In the genomic region with DNA sequence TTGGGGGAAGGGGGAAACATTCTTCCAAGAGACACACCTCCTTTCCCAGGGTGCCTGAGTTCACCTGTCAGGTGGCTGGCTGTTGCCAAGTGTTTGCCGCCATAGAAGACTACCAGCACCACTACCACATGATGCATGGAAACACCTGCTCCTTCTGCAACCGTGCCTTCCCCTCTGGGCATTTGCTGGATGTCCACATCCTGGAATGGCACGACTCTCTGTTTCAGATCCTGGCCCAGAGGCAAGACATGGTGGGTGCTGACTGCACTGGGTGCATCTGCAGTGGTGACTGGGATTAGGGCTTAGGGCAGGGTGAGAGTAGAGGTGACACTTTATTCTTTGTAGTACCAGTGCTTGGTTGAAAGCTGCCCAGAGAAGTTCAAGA, we compare ENCODE assay signal across 9 mouse cellular contexts. TPM values are rescaled to one million over a fixed set of nuclear protein-coding genes. Genes with fewer than 3 reads are reported as not detected.
DNase-seq lines count a peak whose midpoint lies in the region; ATAC-seq and TF ChIP-seq lines count a peak whose summit lies in the region.
"Had no signal": no experiment of that assay in that cellular context is flagged by ENCODE, and none has a peak within 500 bp of the region (broad histone marks: within the 10 kb centered on the region; RNA-seq: fewer than 3 reads in every experiment).

No protein-coding gene starts in this region.

- ATAC-seq in kidney, embryonic 15.5 days (replicated peaks; ENCODE audit: low FRiP score), result no peak
- ATAC-seq in embryonic facial prominence, embryonic 11.5 days (replicated peaks; ENCODE audit: insufficient number of reproducible peaks, low FRiP score, low TSS enrichment, low read depth), result no peak
- 0 out of 2 replicates have a peak, but pooled peaks have one; percentile 5 for ATAC-seq in hindbrain, postnatal 0 days
- no peak for ATAC-seq in activated CD4-positive, CD25-positive, alpha-beta regulatory T cell, adult 4 months

- TF ChIP-seq POLR2A in myocyte (IDR thresholded peaks at IDR 0.05; ENCODE audit: insufficient read length, low read depth), result no peak

- peak overlapping the region; percentile 82 for H3K4me2 ChIP-seq in kidney, embryonic 15.5 days
- H3K4me2 ChIP-seq in embryonic facial prominence, embryonic 11.5 days (ENCODE audit: low read depth, low read length), result peak overlapping the region; percentile 79
- peak overlapping the region; percentile 77 for H3K4me2 ChIP-seq in hindbrain, postnatal 0 days (ENCODE audit: low read depth, low read length)
- H3K4me2 ChIP-seq in myocyte (ENCODE audit: low read depth), result peak overlapping the region; percentile 75

- no peaks in the 10 kb centered on the region for H3K9me3 ChIP-seq in kidney, embryonic 15.5 days (replicated peaks)
- no peaks in the 10 kb centered on the region for H3K9me3 ChIP-seq in embryonic facial prominence, embryonic 11.5 days (replicated peaks; ENCODE audit: control insufficient read depth, low read length)
- no peaks in the 10 kb centered on the region for H3K9me3 ChIP-seq in hindbrain, postnatal 0 days (ENCODE audit: low read length)

- 0 out of 2 replicates have a peak overlapping the region, but pooled peaks have one; percentile 95 for H3K27ac ChIP-seq in kidney, embryonic 15.5 days
- no peak overlapping the region for H3K27ac ChIP-seq in embryonic facial prominence, embryonic 11.5 days (replicated peaks; ENCODE audit: low read depth, low read length)
- H3K27ac ChIP-seq in hindbrain, postnatal 0 days, result no peak overlapping the region

- peak overlapping the region; percentile 89; the same call in 1 of the 2 replicates for H3K9ac ChIP-seq in kidney, embryonic 15.5 days
- H3K9ac ChIP-seq in embryonic facial prominence, embryonic 11.5 days (replicated peaks; ENCODE audit: low read length), result no peak overlapping the region
- peak overlapping the region; percentile 77 for H3K9ac ChIP-seq in hindbrain, postnatal 0 days (replicated peaks; ENCODE audit: low read length)

- peaks cover 31% of the 10 kb centered on the region for H3K36me3 ChIP-seq in kidney, embryonic 15.5 days
- peaks cover 4% of the 10 kb centered on the region; the same call in 1 of the 2 replicates for H3K36me3 ChIP-seq in embryonic facial prominence, embryonic 11.5 days (replicated peaks; ENCODE audit: control insufficient read depth, insufficient read depth, low read depth, low read length)
- peaks cover 14% of the 10 kb centered on the region for H3K36me3 ChIP-seq in hindbrain, postnatal 0 days (ENCODE audit: insufficient read depth, low read length)
- H3K36me3 ChIP-seq in myocyte (ENCODE audit: control insufficient read depth, insufficient read depth), result no peaks in the 10 kb centered on the region

- no peak for TF ChIP-seq CTCF in hindbrain, postnatal 0 days (IDR thresholded peaks at IDR 0.05; ENCODE audit: low read depth)

- peaks cover 11% of the 10 kb centered on the region for H3K79me2 ChIP-seq in myocyte (ENCODE audit: control insufficient read depth, insufficient read depth)

- H3K27me3 ChIP-seq in kidney, embryonic 15.5 days, result no peaks in the 10 kb centered on the region
- no peaks in the 10 kb centered on the region for H3K27me3 ChIP-seq in embryonic facial prominence, embryonic 11.5 days (ENCODE audit: control insufficient read depth, insufficient read depth, low read length)
- H3K27me3 ChIP-seq in hindbrain, postnatal 0 days (ENCODE audit: insufficient read depth, low read length), result no peaks in the 10 kb centered on the region
- no peaks in the 10 kb centered on the region for H3K27me3 ChIP-seq in myocyte (ENCODE audit: control insufficient read depth, insufficient read depth, insufficient read length)

- H3ac ChIP-seq in myocyte (ENCODE audit: control insufficient read depth, insufficient read length), result no peak overlapping the region

- peak overlapping the region; percentile 91 for H3K4me3 ChIP-seq in kidney, embryonic 15.5 days (replicated peaks)
- peak overlapping the region; percentile 89 for H3K4me3 ChIP-seq in embryonic facial prominence, embryonic 11.5 days (ENCODE audit: low read depth, low read length)
- peak overlapping the region; percentile 62 for H3K4me3 ChIP-seq in hindbrain, postnatal 0 days (ENCODE audit: low read length)
- peak overlapping the region; percentile 62 for H3K4me3 ChIP-seq in myocyte

- peaks cover 21% of the 10 kb centered on the region for H3K4me1 ChIP-seq in kidney, embryonic 15.5 days
- no peaks in the 10 kb centered on the region; the same call in 1 of the 2 replicates for H3K4me1 ChIP-seq in embryonic facial prominence, embryonic 11.5 days (ENCODE audit: control insufficient read depth, insufficient read depth, low read length)
- peaks cover 7% of the 10 kb centered on the region for H3K4me1 ChIP-seq in hindbrain, postnatal 0 days (ENCODE audit: insufficient read depth, low read length)

- WGBS in kidney, embryonic 15.5 days, result 59% methylated on average over 3 of the region's 3 CpGs
- WGBS in embryonic facial prominence, embryonic 11.5 days, result 50% methylated on average over 3 of the region's 3 CpGs
- 51% methylated on average over 3 of the region's 3 CpGs for WGBS in hindbrain, postnatal 0 days

- DNase-seq in kidney, postnatal 14 days, result no peak
- no peak for DNase-seq in embryonic facial prominence, embryonic 11.5 days (ENCODE audit: low spot score)
- DNase-seq in hindbrain, postnatal 0 days (ENCODE audit: low spot score), result no peak
- no peak for DNase-seq in left cerebral cortex, adult 18-20 months (ENCODE audit: low spot score in 2 of 2)
- DNase-seq in right cerebral cortex, postnatal 4 days, result no peak

TF ChIP-seq in myocyte, 11 proteins besides CTCF, POLR2A, EP300 and RAD21 (continues in another document):
- TF ChIP-seq TCF12 (IDR thresholded peaks at IDR 0.05; ENCODE audit: insufficient read depth, poor library complexity, severe bottlenecking) (no peak), USF1 (IDR thresholded peaks at IDR 0.05; ENCODE audit: low read depth) (no peak), MAX (IDR thresholded peaks at IDR 0.05; ENCODE audit: low read depth) (no peak), TCF3 (IDR thresholded peaks at IDR 0.05; ENCODE audit: insufficient read length, low read depth) (no peak), E2F4 (IDR thresholded peaks at IDR 0.05; ENCODE audit: insufficient read depth) (no peak), CEBPB (IDR thresholded peaks at IDR 0.05; ENCODE audit: insufficient read depth, poor library complexity, severe bottlenecking) (no peak), REST (IDR thresholded peaks at IDR 0.05; ENCODE audit: insufficient read depth, insufficient read length) (no peak), MYOG (IDR thresholded peaks at IDR 0.05; ENCODE audit: control insufficient read depth in 1 of 3, insufficient read depth in 1 of 3, insufficient read length in 2 of 3, low read depth in 2 of 3) (no peak), POLR2AphosphoS2 (IDR thresholded peaks at IDR 0.05; ENCODE audit: insufficient read length, low read depth) (no peak), SRF (IDR thresholded peaks at IDR 0.05; ENCODE audit: control insufficient read depth, insufficient read length, low read depth) (no peak)

RNA-seq across cellular contexts. Expression of gene Tubgcp2, which starts 0.7 kb away (rescaled TPM):
- 52.6 and 58.0 TPM in 2 replicates for polyA plus RNA-seq in kidney, embryonic 15.5 days (2015; fragmentation: Nextera tagmentation; extraction: Ambion mirVana)
- polyA plus RNA-seq in embryonic facial prominence, embryonic 11.5 days (2014; fragmentation: Nextera tagmentation; extraction: Ambion mirVana), result 74.8 and 75.7 TPM in 2 replicates
- 61.7 and 63.7 TPM in 2 replicates for total RNA-seq in hindbrain, postnatal 0 days (2014; rRNA removed)
- polyA plus RNA-seq in hindbrain, postnatal 0 days (2015; fragmentation: Nextera tagmentation; extraction: Ambion mirVana), result 58.3 TPM in 2 replicates
- 22.1 TPM for polyA plus RNA-seq in myocyte (2012; fragmentation: generic; extraction: Trizol)
- 10 to 100 TPM; 22.2 to 23.0 TPM for polyA plus RNA-seq in activated CD4-positive, CD25-positive, alpha-beta regulatory T cell, adult 4 months (2017; shearing (Covaris generic))
- 10 to 100 TPM; 34.5 to 36.1 TPM for total RNA-seq in left cerebral cortex, adult 18-20 months (2021)

RNA-seq across cellular contexts. Expression of gene Zfp511, which starts 1.0 kb away (rescaled TPM):
- polyA plus RNA-seq in kidney, embryonic 15.5 days (2015; fragmentation: Nextera tagmentation; extraction: Ambion mirVana), result 38.3 and 40.4 TPM in 2 replicates
- 37.1 and 37.5 TPM in 2 replicates for polyA plus RNA-seq in embryonic facial prominence, embryonic 11.5 days (2014; fragmentation: Nextera tagmentation; extraction: Ambion mirVana)
- total RNA-seq in hindbrain, postnatal 0 days (2014; rRNA removed), result 23.3 and 42.9 TPM in 2 replicates
- 60.5 and 63.9 TPM in 2 replicates for polyA plus RNA-seq in hindbrain, postnatal 0 days (2015; fragmentation: Nextera tagmentation; extraction: Ambion mirVana)
- polyA plus RNA-seq in myocyte (2012; fragmentation: generic; extraction: Trizol), result 25.2 TPM
- polyA plus RNA-seq in activated CD4-positive, CD25-positive, alpha-beta regulatory T cell, adult 4 months (2017; shearing (Covaris generic)), result 10 to 100 TPM; 26.7 to 26.8 TPM
- 10 to 100 TPM; 22.2 to 26.3 TPM for total RNA-seq in left cerebral cortex, adult 18-20 months (2021)

RNA-seq across cellular contexts. Expression of gene Msx3, which starts 11.7 kb away (rescaled TPM):
- not detected in 2 replicates for polyA plus RNA-seq in kidney, embryonic 15.5 days (2015; fragmentation: Nextera tagmentation; extraction: Ambion mirVana)
- polyA plus RNA-seq in embryonic facial prominence, embryonic 11.5 days (2014; fragmentation: Nextera tagmentation; extraction: Ambion mirVana), result 2.5 and 3.9 TPM in 2 replicates
- total RNA-seq in hindbrain, postnatal 0 days (2014; rRNA removed), result 0.94 and 1.2 TPM in 2 replicates
- polyA plus RNA-seq in hindbrain, postnatal 0 days (2015; fragmentation: Nextera tagmentation; extraction: Ambion mirVana), result 1.9 and 2.0 TPM in 2 replicates
- polyA plus RNA-seq in myocyte (2012; fragmentation: generic; extraction: Trizol), result 0.05 TPM
- polyA plus RNA-seq in activated CD4-positive, CD25-positive, alpha-beta regulatory T cell, adult 4 months (2017; shearing (Covaris generic)), result not detected
- not detected for total RNA-seq in left cerebral cortex, adult 18-20 months (2021)
- total RNA-seq: gastrocnemius, postnatal 10 days had no signal

RNA-seq across cellular contexts. Expression of gene Adam8, which starts 44.8 kb away (rescaled TPM):
- polyA plus RNA-seq in kidney, embryonic 15.5 days (2015; fragmentation: Nextera tagmentation; extraction: Ambion mirVana), result 1.4 and 2.1 TPM in 2 replicates
- polyA plus RNA-seq in embryonic facial prominence, embryonic 11.5 days (2014; fragmentation: Nextera tagmentation; extraction: Ambion mirVana), result 1.2 and 1.7 TPM in 2 replicates
- 1.7 and 2.2 TPM in 2 replicates for total RNA-seq in hindbrain, postnatal 0 days (2014; rRNA removed)
- polyA plus RNA-seq in hindbrain, postnatal 0 days (2015; fragmentation: Nextera tagmentation; extraction: Ambion mirVana), result 0.48 and 0.57 TPM in 2 replicates
- polyA plus RNA-seq in myocyte (2012; fragmentation: generic; extraction: Trizol), result 2.3 TPM
- polyA plus RNA-seq in activated CD4-positive, CD25-positive, alpha-beta regulatory T cell, adult 4 months (2017; shearing (Covaris generic)), result 1 to 10 TPM; 9.6 to 9.9 TPM
- total RNA-seq in left cerebral cortex, adult 18-20 months (2021), result 1 to 10 TPM; 3.3 TPM

RNA-seq across cellular contexts. Expression of gene Caly, which starts 45.2 kb away (rescaled TPM):
- 1.4 and 2.1 TPM in 2 replicates for polyA plus RNA-seq in kidney, embryonic 15.5 days (2015; fragmentation: Nextera tagmentation; extraction: Ambion mirVana)
- 1.6 and 2.7 TPM in 2 replicates for polyA plus RNA-seq in embryonic facial prominence, embryonic 11.5 days (2014; fragmentation: Nextera tagmentation; extraction: Ambion mirVana)
- 422 and 452 TPM in 2 replicates for total RNA-seq in hindbrain, postnatal 0 days (2014; rRNA removed)
- 460 and 486 TPM in 2 replicates for polyA plus RNA-seq in hindbrain, postnatal 0 days (2015; fragmentation: Nextera tagmentation; extraction: Ambion mirVana)
- not detected for polyA plus RNA-seq in myocyte (2012; fragmentation: generic; extraction: Trizol)
- polyA plus RNA-seq in activated CD4-positive, CD25-positive, alpha-beta regulatory T cell, adult 4 months (2017; shearing (Covaris generic)), result not detected
- 100 to 1,000 TPM; 188 to 210 TPM for total RNA-seq in left cerebral cortex, adult 18-20 months (2021)
